Mouse (Mus musculus) right cerebral cortex, adult 2 months (tissue): ENCODE results near the gene Fis1.

ENCODE experiments used
- DNase-seq, 2 experiments: peaks; one replicate each; pipeline ENCODE4 v3.0.0; 2021 to 2022; ENCODE audit warnings: low spot score in 2 of 2

The Fis1 gene

GRCm38 (mm10) chr5:136967592-136967991 lies 14.5 kb downstream of the Fis1 start:
- no peak for DNase-seq

GRCm38 (mm10) chr5:136970703-136971102 lies 17.6 kb downstream of the Fis1 start:
- peak; percentile 33 to 64 for DNase-seq

GRCm38 (mm10) chr5:136973670-136974069 lies 20.6 kb downstream of the Fis1 start:
- DNase-seq = no peak

GRCm38 (mm10) chr5:136977769-136978168 lies 24.7 kb downstream of the Fis1 start:
- no peak for DNase-seq

GRCm38 (mm10) chr5:136979762-136980161 lies 26.7 kb downstream of the Fis1 start:
- DNase-seq = no peak

- no peak for DNase-seq
These were observed 27.9 kb downstream of the Fis1 start for GRCm38 (mm10) chr5:136980974-136981373.

GRCm38 (mm10) chr5:136982338-136982930 lies 29.4 kb downstream of the Fis1 start:
- DNase-seq = peak in 1 of 2 experiments; percentile 45

- no peak for DNase-seq
These were observed 31.8 kb downstream of the Fis1 start for GRCm38 (mm10) chr5:136984828-136985227.

GRCm38 (mm10) chr5:136986695-136987137 lies 33.6 kb downstream of the Fis1 start, which contains the start of gene Plod3:
Plod3 (plus strand) TSS chr5:136987019.
- DNase-seq = peak; percentile 96

GRCm38 (mm10) chr5:136987138-136987933 lies 34.3 kb downstream of the Fis1 start:
- peak; percentile 76 to 77 for DNase-seq

- no peak for DNase-seq
These were observed 34.8 kb downstream of the Fis1 start, which contains the start of gene Znhit1 for GRCm38 (mm10) chr5:136987934-136988271. Znhit1 (minus strand) TSS chr5:136988021.

- DNase-seq = peak; percentile 28 to 41
These were observed 35.3 kb downstream of the Fis1 start for GRCm38 (mm10) chr5:136988420-136988819.

- DNase-seq = no peak
These were observed 36.7 kb downstream of the Fis1 start for GRCm38 (mm10) chr5:136989801-136990200.

- no peak for DNase-seq
These were observed 46.4 kb downstream of the Fis1 start for GRCm38 (mm10) chr5:136999449-136999848.

GRCm38 (mm10) chr5:137000612-137001011 lies 47.5 kb downstream of the Fis1 start:
- DNase-seq = no peak

- DNase-seq = no peak
These were observed 54.2 kb downstream of the Fis1 start for GRCm38 (mm10) chr5:137007276-137007675.

GRCm38 (mm10) chr5:137009988-137010387 lies 56.9 kb downstream of the Fis1 start:
- DNase-seq = peak; percentile 72 to 75

- no peak for DNase-seq
These were observed 59.4 kb downstream of the Fis1 start for GRCm38 (mm10) chr5:137012401-137012950.
